Mouse (Mus musculus) liver, adult 2 months (tissue): ENCODE measurements around the gene Atp13a4.

Source experiments
- CTCF ChIP-seq: fragments of 200-500 bp; IDR thresholded peaks from 2 replicates; pipeline ENCODE4 v1.5.1; 2011; ENCODE audit warnings: low read depth, low read length, control low read depth
- POLR2A ChIP-seq: fragments of 200-500 bp; IDR thresholded peaks from 2 replicates; pipeline ENCODE4 v1.6.1; 2011; ENCODE audit warnings: low read length, control low read depth; ENCODE audit not compliant: insufficient read depth; ENCODE audit errors: extremely low read depth

DNA sequence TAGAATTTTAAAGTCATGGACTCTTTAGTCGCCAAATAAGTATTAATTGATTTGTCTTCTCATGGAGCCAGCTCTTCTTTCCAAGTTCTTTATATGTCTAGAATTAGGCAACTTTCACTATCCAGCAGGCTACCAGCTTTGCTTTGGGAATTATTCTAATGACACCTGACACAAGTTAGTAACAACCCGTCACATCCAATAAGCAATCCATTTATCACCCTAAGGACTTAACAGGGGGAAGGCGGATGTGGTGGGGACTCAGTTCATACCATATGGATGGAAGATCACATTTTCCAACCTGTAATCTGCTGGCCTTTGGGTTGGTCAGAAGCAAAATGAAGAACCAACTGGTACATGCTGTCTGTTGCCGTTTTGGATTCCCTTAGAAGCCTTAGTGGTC is 159.9 kb downstream of the Atp13a4 start:
- TF ChIP-seq CTCF, result no peak
- no peak for TF ChIP-seq POLR2A
